20 mouse cellular contexts compared by ENCODE assay signal in genomic region chr5:65846958-65847357, GRCm38 (mm10). TPM values are rescaled to one million over a fixed set of nuclear protein-coding genes. Genes with fewer than 3 reads are reported as not detected.
DNase-seq lines count a peak whose midpoint lies in the region; ATAC-seq and TF ChIP-seq lines count a peak whose summit lies in the region.
"Had no signal": no experiment of that assay in that cellular context is flagged by ENCODE, and none has a peak within 500 bp of the region (broad histone marks: within the 10 kb centered on the region; RNA-seq: fewer than 3 reads in every experiment).

No protein-coding gene starts in this region.

- no peak for DNase-seq in gastrocnemius, adult 2 months
- DNase-seq in gastrocnemius, postnatal 25 days: no peak
- no peak for DNase-seq in heart, adult 9 months (ENCODE audit: low spot score in 2 of 2)
- no peak for DNase-seq in heart, postnatal 10 days
- peak; percentile 44 for DNase-seq in limb, embryonic 14.5 days (ENCODE audit: low spot score)
- DNase-seq in right cerebral cortex, postnatal 36 days (ENCODE audit: low spot score in 2 of 2): no peak
- DNase-seq: cerebellum, adult 11 months; cerebellum, adult 8-10 months; cerebellum, postnatal 14 days; forebrain, postnatal 0 days; gastrocnemius, postnatal 36 days; kidney, adult 11 months; kidney, adult 9 months had no signal

- no peak for TF ChIP-seq POLR2A in limb, embryonic 14.5 days (IDR thresholded peaks at IDR 0.05; ENCODE audit: borderline replicate concordance, extremely low read depth, insufficient read depth, insufficient read length)

- H3K4me3 ChIP-seq in gastrocnemius, adult 2 months: no peak overlapping the region
- no peak overlapping the region for H3K4me3 ChIP-seq in heart, embryonic 12.5 days
- H3K4me3 ChIP-seq in heart, embryonic 16.5 days (ENCODE audit: low read length): no peak overlapping the region
- H3K4me3 ChIP-seq in limb, embryonic 14.5 days (replicated peaks; ENCODE audit: low read length): no peak overlapping the region
- H3K4me3 ChIP-seq: embryonic facial prominence, embryonic 13.5 days; forebrain, embryonic 13.5 days; hindbrain, embryonic 13.5 days had no signal

- 37% methylated on average over 3 of the region's 3 CpGs for WGBS in heart, embryonic 12.5 days
- WGBS in heart, embryonic 16.5 days: 43% methylated on average over 3 of the region's 3 CpGs
- 68% methylated on average over 3 of the region's 3 CpGs for WGBS in limb, embryonic 14.5 days

- no peak overlapping the region for H3K4me2 ChIP-seq in heart, embryonic 12.5 days
- no peak overlapping the region for H3K4me2 ChIP-seq in heart, embryonic 16.5 days (ENCODE audit: low read depth, low read length)
- H3K4me2 ChIP-seq in limb, embryonic 14.5 days (replicated peaks; ENCODE audit: low read depth, low read length, severe bottlenecking): no peak overlapping the region
- H3K4me2 ChIP-seq: embryonic facial prominence, embryonic 13.5 days; forebrain, embryonic 13.5 days; hindbrain, embryonic 13.5 days had no signal

- peaks cover 21% of the 10 kb centered on the region for H3K4me1 ChIP-seq in heart, embryonic 12.5 days (replicated peaks)
- peaks cover 13% of the 10 kb centered on the region for H3K4me1 ChIP-seq in heart, embryonic 16.5 days (ENCODE audit: control insufficient read depth, insufficient read depth, low read length)
- 0 out of 2 replicates have a peak, but pooled peaks cover 3% of the 10 kb centered on the region for H3K4me1 ChIP-seq in limb, embryonic 14.5 days (ENCODE audit: control insufficient read depth, insufficient read depth, low read length)
- H3K4me1 ChIP-seq: forebrain, embryonic 13.5 days; hindbrain, embryonic 13.5 days had no signal

- H3K36me3 ChIP-seq in heart, embryonic 12.5 days: no peaks in the 10 kb centered on the region
- H3K36me3 ChIP-seq in heart, embryonic 16.5 days (ENCODE audit: control insufficient read depth, insufficient read depth): no peaks in the 10 kb centered on the region
- no peaks in the 10 kb centered on the region for H3K36me3 ChIP-seq in limb, embryonic 14.5 days (ENCODE audit: control insufficient read depth, insufficient read depth, low read length)
- H3K36me3 ChIP-seq: embryonic facial prominence, embryonic 13.5 days; hindbrain, embryonic 13.5 days had no signal

- H3K27me3 ChIP-seq in heart, embryonic 12.5 days (replicated peaks): no peaks in the 10 kb centered on the region
- no peaks in the 10 kb centered on the region for H3K27me3 ChIP-seq in heart, embryonic 16.5 days (ENCODE audit: control insufficient read depth, insufficient read depth, low read length)
- H3K27me3 ChIP-seq in limb, embryonic 14.5 days (ENCODE audit: control insufficient read depth, insufficient read depth, low read length): no peaks in the 10 kb centered on the region
- H3K27me3 ChIP-seq: embryonic facial prominence, embryonic 13.5 days; forebrain, embryonic 13.5 days; hindbrain, embryonic 13.5 days had no signal

- no peak for TF ChIP-seq CTCF in gastrocnemius, adult 2 months (IDR thresholded peaks at IDR 0.05)

- peak overlapping the region; percentile 46; the same call in 1 of the 2 replicates for H3K27ac ChIP-seq in gastrocnemius, adult 2 months
- H3K27ac ChIP-seq in heart, embryonic 12.5 days (ENCODE audit: poor library complexity, severe bottlenecking): peak overlapping the region; percentile 66
- H3K27ac ChIP-seq in heart, embryonic 16.5 days (ENCODE audit: low read length): peak overlapping the region; percentile 87
- H3K27ac ChIP-seq in limb, embryonic 14.5 days (replicated peaks; ENCODE audit: low read depth, low read length): no peak overlapping the region
- H3K27ac ChIP-seq: embryonic facial prominence, embryonic 13.5 days; forebrain, embryonic 13.5 days; hindbrain, embryonic 13.5 days; hindbrain, postnatal 0 days had no signal

- ATAC-seq in heart, embryonic 12.5 days (ENCODE audit: insufficient number of reproducible peaks, low FRiP score): no peak
- ATAC-seq in heart, embryonic 16.5 days (replicated peaks; ENCODE audit: extremely low read depth, insufficient read depth, low FRiP score): peak; percentile 71
- ATAC-seq in limb, embryonic 14.5 days (ENCODE audit: low FRiP score, low read depth): peak; percentile 41; the same call in 1 of the 2 replicates
- ATAC-seq: forebrain, embryonic 13.5 days; forebrain, postnatal 0 days; hindbrain, postnatal 0 days had no signal

- intact Hi-C loops in gastrocnemius, adult 2 months (cut with DNase I): no loop called here
- intact Hi-C loops in heart, postnatal 10 days (cut with DNase I): no loop called here

- no peaks in the 10 kb centered on the region for H3K9me3 ChIP-seq in heart, embryonic 12.5 days (replicated peaks)
- H3K9me3 ChIP-seq in heart, embryonic 16.5 days (replicated peaks; ENCODE audit: control insufficient read depth, low read length): no peaks in the 10 kb centered on the region
- H3K9me3 ChIP-seq in limb, embryonic 14.5 days (ENCODE audit: control insufficient read depth, low read length): no peaks in the 10 kb centered on the region
- H3K9me3 ChIP-seq: embryonic facial prominence, embryonic 13.5 days; forebrain, embryonic 13.5 days; hindbrain, embryonic 13.5 days had no signal

- H3K9ac ChIP-seq in heart, embryonic 12.5 days: no peak overlapping the region
- 0 out of 2 replicates have a peak overlapping the region, but pooled peaks have one; percentile 16 for H3K9ac ChIP-seq in heart, embryonic 16.5 days (ENCODE audit: low read length)
- H3K9ac ChIP-seq in limb, embryonic 14.5 days (ENCODE audit: low read depth, low read length, severe bottlenecking): no peak overlapping the region
- H3K9ac ChIP-seq: embryonic facial prominence, embryonic 13.5 days; forebrain, embryonic 13.5 days; forebrain, postnatal 0 days; hindbrain, embryonic 13.5 days had no signal

RNA-seq across cellular contexts. Expression of gene Rhoh, which starts 14.1 kb away (rescaled TPM):
- under 1 TPM; 0.26 to 0.31 TPM for total RNA-seq in gastrocnemius, adult 2 months (2021)
- under 1 TPM; 0.18 to 0.29 TPM for total RNA-seq in gastrocnemius, postnatal 25 days (2021)
- 0.85 and 0.97 TPM in 2 replicates for polyA plus RNA-seq in heart, embryonic 12.5 days (2016; fragmentation: Nextera tagmentation; extraction: Ambion mirVana)
- 5.9 and 16.8 TPM in 2 replicates for polyA plus RNA-seq in heart, embryonic 16.5 days (2015; fragmentation: Nextera tagmentation; extraction: Ambion mirVana)
- total RNA-seq in heart, postnatal 10 days (2021): under 1 TPM; 0.86 to 0.92 TPM
- 1.4 and 2.0 TPM in 2 replicates for polyA plus RNA-seq in limb, embryonic 14.5 days (2012; rRNA removed)
- 1.7 and 2.0 TPM in 2 replicates for polyA plus RNA-seq in limb, embryonic 14.5 days (2014; fragmentation: Nextera tagmentation; extraction: Ambion mirVana)
- polyA plus RNA-seq: C2C12 had no signal
